Mouse (Mus musculus) liver, adult 2 months (tissue): ENCODE data around the gene Car1.
"Not testable (repeated sequence)": the region's sequence is repeated elsewhere in the genome, so short reads cannot be mapped to it uniquely, and the experiment has no call there.

Experiments
- CTCF ChIP-seq: fragments of 200-500 bp; IDR thresholded peaks from 2 replicates; pipeline ENCODE4 v1.5.1; 2011; ENCODE audit warnings: low read depth, low read length, control low read depth
- POLR2A ChIP-seq: fragments of 200-500 bp; IDR thresholded peaks from 2 replicates; pipeline ENCODE4 v1.6.1; 2011; ENCODE audit warnings: low read length, control low read depth; ENCODE audit not compliant: insufficient read depth; ENCODE audit errors: extremely low read depth

DNA sequence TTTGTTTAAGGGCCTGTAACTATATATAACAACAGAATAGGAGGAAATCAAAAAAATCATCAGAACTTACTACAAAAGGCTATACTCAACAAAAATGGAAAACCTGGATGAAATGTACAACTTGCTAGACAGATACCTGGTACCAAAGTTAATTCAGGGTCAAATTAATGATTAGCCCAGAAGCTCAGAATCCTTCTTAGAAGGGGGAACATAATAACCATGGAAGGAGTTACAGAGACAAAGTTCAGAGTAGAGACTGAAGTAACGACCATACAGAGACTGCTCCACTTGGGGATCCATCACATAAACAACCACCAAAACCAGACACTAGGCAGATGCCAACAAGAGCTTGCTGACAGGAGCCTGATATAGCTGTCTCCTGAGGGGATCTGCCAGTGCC, 7.2 kb upstream of the Car1 start:
- TF ChIP-seq POLR2A, CTCF: not testable (repeated sequence)
